Mouse (Mus musculus) MEL (cell line): ENCODE data around the gene Rfx4.

ENCODE experiments used
- CTCF ChIP-seq, 3 experiments: IDR thresholded peaks in 2 of 3; conservative IDR thresholded peaks in 1 of 3; 2 replicates each; pipeline ENCODE4 v1.5.1; 2011 to 2012; ENCODE audit warnings: low read length in 3 of 3, low read depth in 2 of 3, mild to moderate bottlenecking in 2 of 3, improper control_type of control experiment in 1 of 3, inconsistent platforms in 1 of 3, mixed read lengths in 1 of 3, moderate library complexity in 1 of 3; ENCODE audit not compliant: control insufficient read depth in 1 of 3, insufficient read depth in 1 of 3, poor library complexity in 1 of 3, severe bottlenecking in 1 of 3
- EP300 ChIP-seq, 2 experiments: IDR thresholded peaks; 2 replicates each; pipeline ENCODE4 v1.6.1; 2011; ENCODE audit warnings: improper control_type of control experiment in 2 of 2, low read length in 2 of 2, low read depth in 1 of 2, mild to moderate bottlenecking in 1 of 2
- ETS1 ChIP-seq: IDR thresholded peaks from 2 replicates; pipeline ENCODE4 v1.6.1; 2012; ENCODE audit warnings: low read depth, mild to moderate bottlenecking, inconsistent platforms, low read length, improper control_type of control experiment, moderate library complexity
- POLR2A ChIP-seq, 2 experiments: IDR thresholded peaks; 2 replicates each; pipeline ENCODE4 v1.6.1; 2011 to 2012; ENCODE audit warnings: low read length in 2 of 2, mild to moderate bottlenecking in 2 of 2, control low read depth in 1 of 2, improper control_type of control experiment in 1 of 2, low read depth in 1 of 2, moderate library complexity in 1 of 2; ENCODE audit not compliant: control insufficient read depth in 1 of 2, insufficient read depth in 1 of 2, poor library complexity in 1 of 2
- TAL1 ChIP-seq: IDR thresholded peaks from 2 replicates; pipeline ENCODE4 v1.6.1; 2012; ENCODE audit warnings: mild to moderate bottlenecking, inconsistent platforms, low read length, moderate library complexity, mixed read lengths
- TCF12 ChIP-seq: IDR thresholded peaks from 2 replicates; pipeline ENCODE4 v1.6.1; 2014; ENCODE audit warnings: low read depth, mild to moderate bottlenecking, inconsistent platforms, low read length, improper control_type of control experiment, moderate library complexity

GRCm38 (mm10) chr10:84871921-84872320 is 116.1 kb downstream of the Rfx4 start:
- TF ChIP-seq EP300 (IDR thresholded peaks at IDR 0.05; ENCODE audit: low read depth in 1 of 2, low read length in 2 of 2) = no peak
- no peak for TF ChIP-seq TCF12
- no peak for TF ChIP-seq CTCF (IDR thresholded peaks at IDR 0.05 in 2 of 3, conservative IDR thresholded peaks at IDR 0.05 in 1 of 3; ENCODE audit: control insufficient read depth in 1 of 3, insufficient read depth in 1 of 3, low read depth in 2 of 3, low read length in 3 of 3, poor library complexity in 1 of 3, severe bottlenecking in 1 of 3)
- TF ChIP-seq ETS1 = no peak
- TF ChIP-seq POLR2A (IDR thresholded peaks at IDR 0.05; ENCODE audit: control insufficient read depth in 1 of 2, insufficient read depth in 1 of 2, low read depth in 1 of 2, low read length in 2 of 2, poor library complexity in 1 of 2) = no peak
- no peak for TF ChIP-seq TAL1
